Mouse (Mus musculus) liver, embryonic 14.5 days (tissue): ENCODE measurements around the gene Hydin. TPM values are rescaled to one million over a fixed set of nuclear protein-coding genes. Genes with fewer than 3 reads are reported as not detected.

Experiments
- ATAC-seq: fragments of 200-750 bp; cut with Nextera tagmentation; 2 replicates; pipeline ENCODE4 v1.8.0; 2017; ENCODE audit warnings: moderate number of reproducible peaks, mild to moderate bottlenecking, moderate library complexity; ENCODE audit not compliant: insufficient read depth
- DNase-seq, 3 experiments: peaks; one replicate each; pipeline ENCODE4 v3.0.0-alpha.2; 2012 to 2013; ENCODE audit warnings: low read depth in 3 of 3, low spot score in 3 of 3
- H3K27ac ChIP-seq: fragments of 300-500 bp; sonication (generic); 2 replicates; pipeline ENCODE4 v1.5.1; 2014; ENCODE audit warnings: moderate library complexity, mild to moderate bottlenecking, control low read depth, inconsistent platforms
- H3K27me3 ChIP-seq: fragments of 300-500 bp; sonication (generic); 2 replicates; pipeline ENCODE4 v1.6.1; 2014; ENCODE audit warnings: mild to moderate bottlenecking, low read length, moderate library complexity; ENCODE audit not compliant: control insufficient read depth, insufficient read depth
- H3K36me3 ChIP-seq: fragments of 300-500 bp; sonication (generic); replicated peaks from 2 replicates; pipeline ENCODE4 v1.6.1; 2014; ENCODE audit warnings: low read depth; ENCODE audit not compliant: control insufficient read depth, insufficient read depth
- H3K4me1 ChIP-seq, 2 experiments: fragments of 200-500 bp in 1 of 2; fragments of 300-500 bp in 1 of 2; sonication (generic) in 1 of 2; replicated peaks; 2 replicates each; pipeline ENCODE4 v1.6.1; 2012 to 2014; ENCODE audit warnings: antibody characterized with exemption in 1 of 2, inconsistent platforms in 1 of 2, low read length in 1 of 2; ENCODE audit not compliant: control insufficient read depth in 2 of 2, insufficient read depth in 2 of 2
- H3K4me2 ChIP-seq: fragments of 300-500 bp; sonication (generic); 2 replicates; pipeline ENCODE4 v1.6.1; 2014; ENCODE audit warnings: low read depth, mild to moderate bottlenecking, control low read depth, moderate library complexity
- H3K4me3 ChIP-seq, 2 experiments: fragments of 200-500 bp in 1 of 2; fragments of 300-500 bp in 1 of 2; sonication (generic) in 1 of 2; 2 replicates each; pipeline ENCODE4 v1.5.1; 2012 to 2014; ENCODE audit warnings: low read depth in 2 of 2, low read length in 2 of 2, mild to moderate bottlenecking in 2 of 2, control low read depth in 1 of 2, inconsistent platforms in 1 of 2, moderate library complexity in 1 of 2; ENCODE audit not compliant: insufficient read depth in 1 of 2
- H3K9ac ChIP-seq: fragments of 300-500 bp; sonication (generic); replicated peaks from 2 replicates; pipeline ENCODE4 v1.6.1; 2014; ENCODE audit warnings: mild to moderate bottlenecking, control low read depth, moderate library complexity
- H3K9me3 ChIP-seq: fragments of 300-500 bp; sonication (generic); 2 replicates; pipeline ENCODE4 v1.6.1; 2016; ENCODE audit warnings: low read length, mixed read lengths; ENCODE audit not compliant: control insufficient read depth
- CTCF ChIP-seq: IDR thresholded peaks from 2 replicates; pipeline ENCODE4 v1.5.1; 2016; ENCODE audit warnings: antibody characterized with exemption, low read depth, control low read depth
- EP300 ChIP-seq: IDR thresholded peaks from 2 replicates; pipeline ENCODE4 v1.6.1; 2016; ENCODE audit warnings: antibody characterized with exemption, low read depth
- WGBS: fragments of 180-500 bp; shearing (Covaris S2); extraction: QIAGEN DNeasy Blood & Tissue Kit; methylation state at CpG from one replicate; pipeline ENCODE4 v1.1.7; 2014; ENCODE audit not compliant: insufficient replicate concordance; 5-methylcytosine and 5-hydroxymethylcytosine counted together
- polyA plus RNA-seq, 2 experiments: library from polyadenylated mRNA; depleted of rRNA in 1 of 2; stranded (reverse) in 1 of 2; unstranded in 1 of 2; fragments of >200 nt; fragmentation: Nextera tagmentation in 1 of 2; extraction: Ambion mirVana in 1 of 2; gene quantifications; 2 replicates each; pipeline versions ENCODE4 v1.2.1 to v1.2.3; 2012 to 2014

The Hydin gene
- polyA plus RNA-seq, 2 experiments: 0.03 to 0.10 TPM

GRCm38 (mm10) chr8:110605401-110606015, 338.7 kb downstream of the Hydin start:
- Histone ChIP-seq H3K9ac (no peak overlapping the region), H3K9me3 (no peaks in the 10 kb centered on the region), H3K4me2 (no peak overlapping the region), H3K27ac (no peak overlapping the region), H3K4me3 (no peak overlapping the region), H3K4me1 (no peaks in the 10 kb centered on the region), H3K36me3 (no peaks in the 10 kb centered on the region), H3K27me3 (no peaks in the 10 kb centered on the region)
- no peak for DNase-seq
- WGBS: 39% methylated on average over 6 of the region's 6 CpGs
- ATAC-seq: no peak
- TF ChIP-seq CTCF: no peak
- no peak for TF ChIP-seq EP300

GRCm38 (mm10) chr8:110615730-110616129, 349.0 kb downstream of the Hydin start:
- Histone ChIP-seq H3K4me2 (no peak overlapping the region), H3K36me3 (no peaks in the 10 kb centered on the region), H3K9ac (no peak overlapping the region), H3K27me3 (no peaks in the 10 kb centered on the region), H3K4me1 (peaks cover 8 to 13% of the 10 kb centered on the region in 2 experiments), H3K27ac (no peak overlapping the region), H3K9me3 (no peaks in the 10 kb centered on the region), H3K4me3 (no peak overlapping the region)
- ATAC-seq (no peak), DNase-seq (no peak)
- WGBS: 42% methylated on average over 3 of the region's 3 CpGs
- TF ChIP-seq CTCF (no peak), EP300 (no peak)

DNA sequence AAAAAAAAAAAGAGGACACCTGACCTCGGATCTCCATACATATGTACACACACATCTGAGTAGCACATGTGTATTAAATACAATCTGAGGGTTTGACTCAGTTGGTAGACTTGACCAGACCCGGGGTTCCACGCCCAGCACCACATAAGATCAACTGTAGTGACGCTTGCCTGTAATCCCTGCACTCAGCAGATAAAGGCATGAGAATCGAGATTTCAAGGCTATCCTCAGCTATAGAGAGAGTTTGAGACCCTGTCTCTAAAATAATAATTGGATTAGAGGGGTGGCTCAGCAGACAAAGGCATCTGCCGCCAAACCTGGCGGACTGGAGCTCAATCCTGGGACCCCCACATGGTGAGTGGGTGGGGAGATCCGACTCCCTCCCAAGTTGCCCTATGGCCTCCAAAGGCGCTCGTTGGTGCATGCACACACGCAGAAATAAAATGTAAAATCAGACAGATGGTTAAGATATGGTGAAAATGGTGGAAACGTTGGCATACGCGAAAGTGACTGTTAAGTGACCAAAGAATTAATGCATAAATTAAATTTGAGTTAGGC, 351.1 kb downstream of the Hydin start:
- H3K27me3 ChIP-seq: no peaks in the 10 kb centered on the region
- ATAC-seq (no peak), DNase-seq (no peak)
- 17% methylated on average over 14 of the region's 14 CpGs for WGBS
- no peak for TF ChIP-seq CTCF
- no peak for TF ChIP-seq EP300
- H3K9ac ChIP-seq: no peak overlapping the region
- peak overlapping the region; percentile 77 for H3K4me2 ChIP-seq
- H3K4me3 ChIP-seq: peak overlapping the region; percentile 28 to 85
- peaks cover 8 to 13% of the 10 kb centered on the region in 2 experiments for H3K4me1 ChIP-seq
- H3K27ac ChIP-seq: no peak overlapping the region
- H3K9me3 ChIP-seq: no peaks in the 10 kb centered on the region
- H3K36me3 ChIP-seq: no peaks in the 10 kb centered on the region

- WGBS: under 1% methylated on average over 64 of the region's 67 CpGs
- Histone ChIP-seq H3K9me3 (no peaks in the 10 kb centered on the region), H3K27ac (peak within 1 kb of the TSS; percentile 12), H3K9ac (peak within 1 kb of the TSS; percentile 75), H3K4me1 (peaks cover 8 to 13% of the 10 kb centered on the region in 2 experiments), H3K27me3 (no peaks in the 10 kb centered on the region), H3K36me3 (no peaks in the 10 kb centered on the region), H3K4me2 (peak within 1 kb of the TSS; percentile 77), H3K4me3 (peak within 1 kb of the TSS; percentile 85 to 87)
- ATAC-seq (peak; percentile 92), DNase-seq (peak; percentile 90 to 91 (median 90))
- no peak for TF ChIP-seq EP300
- TF ChIP-seq CTCF: no peak
These were observed 351.8 kb downstream of the Hydin start, which contains the start of gene Vac14 for GRCm38 (mm10) chr8:110618391-110619207. Gene Vac14 (plus strand): TSS chr8:110618585.

DNA sequence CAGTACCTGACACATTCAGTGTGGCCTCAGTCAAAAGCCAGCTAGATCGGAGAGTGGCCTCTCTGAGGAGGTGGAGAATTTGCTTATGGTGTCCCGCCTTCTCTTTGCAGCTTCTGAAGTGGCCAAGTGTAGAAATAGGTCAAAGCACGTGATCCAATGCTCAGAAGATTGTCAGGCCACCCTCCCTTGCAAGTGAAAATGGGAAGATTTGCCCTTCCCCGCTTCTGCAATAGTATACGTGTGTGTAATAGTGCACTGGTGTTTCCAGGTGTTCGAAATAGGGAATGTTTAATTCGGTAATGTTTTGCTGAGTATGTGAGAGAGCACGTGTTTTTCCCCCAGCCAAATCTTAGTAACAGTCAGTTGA, 352.4 kb downstream of the Hydin start:
- peak overlapping the region; percentile 85 to 87 for H3K4me3 ChIP-seq
- H3K27me3 ChIP-seq: no peaks in the 10 kb centered on the region
- 16% methylated on average over 8 of the region's 8 CpGs for WGBS
- no peak for DNase-seq
- H3K4me1 ChIP-seq: peaks cover 8 to 13% of the 10 kb centered on the region in 2 experiments
- peak overlapping the region; percentile 12 for H3K27ac ChIP-seq
- ATAC-seq: no peak
- H3K4me2 ChIP-seq: peak overlapping the region; percentile 77
- no peaks in the 10 kb centered on the region for H3K36me3 ChIP-seq
- peak overlapping the region; percentile 75 for H3K9ac ChIP-seq
- no peaks in the 10 kb centered on the region for H3K9me3 ChIP-seq
- no peak for TF ChIP-seq EP300
